Mouse (Mus musculus): Measurements from ENCODE around the gene Nuak2.

GRCm38 (mm10) chr1:132377055-132377365 is 61.1 kb downstream of the Nuak2 start:
- TF ChIP-seq CTCF (IDR thresholded peaks at IDR 0.05; ENCODE audit: low read depth), result no peak
- no peak for TF ChIP-seq EP300 (IDR thresholded peaks at IDR 0.05; ENCODE audit: low read depth)
